Comparison of ENCODE assay signal across 10 mouse cellular contexts in genomic region chr16:73098760-73099159, GRCm38 (mm10).
DNase-seq lines count a peak whose midpoint lies in the region; ATAC-seq and TF ChIP-seq lines count a peak whose summit lies in the region.
"Had no signal": no experiment of that assay in that cellular context is flagged by ENCODE, and none has a peak within 500 bp of the region (broad histone marks: within the 10 kb centered on the region; RNA-seq: fewer than 3 reads in every experiment).

No protein-coding gene starts in this region.

- WGBS in midbrain, embryonic 12.5 days: 22% methylated on average over 4 of the region's 4 CpGs
- 21% methylated on average over 4 of the region's 4 CpGs for WGBS in midbrain, embryonic 16.5 days
- 16% methylated on average over 4 of the region's 4 CpGs for WGBS in embryonic facial prominence, embryonic 15.5 days
- 25% methylated on average over 4 of the region's 4 CpGs for WGBS in midbrain, postnatal 0 days

- peak; percentile 80 for TF ChIP-seq CTCF in midbrain, postnatal 0 days (IDR thresholded peaks at IDR 0.05)

- no peak overlapping the region for H3K4me2 ChIP-seq in midbrain, embryonic 12.5 days (replicated peaks)
- no peak overlapping the region for H3K4me2 ChIP-seq in midbrain, embryonic 16.5 days (ENCODE audit: low read length)
- no peak overlapping the region for H3K4me2 ChIP-seq in embryonic facial prominence, embryonic 15.5 days (replicated peaks)
- H3K4me2 ChIP-seq in midbrain, postnatal 0 days (ENCODE audit: low read depth, low read length, poor library complexity, severe bottlenecking): no peak overlapping the region
- H3K4me2 ChIP-seq: lung, embryonic 15.5 days had no signal

- H3K4me1 ChIP-seq in midbrain, embryonic 12.5 days: peaks cover 11% of the 10 kb centered on the region; the same call in 1 of the 2 replicates
- peaks cover 5% of the 10 kb centered on the region; the same call in 1 of the 2 replicates for H3K4me1 ChIP-seq in midbrain, embryonic 16.5 days (ENCODE audit: control insufficient read depth, insufficient read depth, low read length)
- 0 out of 2 replicates have a peak, but pooled peaks cover 8% of the 10 kb centered on the region for H3K4me1 ChIP-seq in embryonic facial prominence, embryonic 15.5 days
- H3K4me1 ChIP-seq in midbrain, postnatal 0 days (ENCODE audit: insufficient read depth, low read length): no peaks in the 10 kb centered on the region
- H3K4me1 ChIP-seq: lung, embryonic 15.5 days had no signal

- no peaks in the 10 kb centered on the region for H3K27me3 ChIP-seq in midbrain, embryonic 12.5 days
- no peaks in the 10 kb centered on the region for H3K27me3 ChIP-seq in midbrain, embryonic 16.5 days (ENCODE audit: control insufficient read depth, insufficient read depth, low read depth, low read length)
- no peaks in the 10 kb centered on the region for H3K27me3 ChIP-seq in embryonic facial prominence, embryonic 15.5 days
- no peaks in the 10 kb centered on the region for H3K27me3 ChIP-seq in midbrain, postnatal 0 days (ENCODE audit: insufficient read depth, low read length)
- H3K27me3 ChIP-seq: lung, embryonic 15.5 days had no signal

- H3K9me3 ChIP-seq in midbrain, embryonic 12.5 days: no peaks in the 10 kb centered on the region
- no peaks in the 10 kb centered on the region for H3K9me3 ChIP-seq in midbrain, embryonic 16.5 days (replicated peaks; ENCODE audit: control insufficient read depth, low read length, poor library complexity, severe bottlenecking)
- no peaks in the 10 kb centered on the region for H3K9me3 ChIP-seq in embryonic facial prominence, embryonic 15.5 days (replicated peaks)
- no peaks in the 10 kb centered on the region for H3K9me3 ChIP-seq in midbrain, postnatal 0 days (ENCODE audit: low read length)
- H3K9me3 ChIP-seq: lung, embryonic 15.5 days had no signal

- H3K9ac ChIP-seq in midbrain, embryonic 12.5 days (replicated peaks): no peak overlapping the region
- no peak overlapping the region for H3K9ac ChIP-seq in midbrain, embryonic 16.5 days (ENCODE audit: low read depth, low read length)
- no peak overlapping the region for H3K9ac ChIP-seq in embryonic facial prominence, embryonic 15.5 days
- no peak overlapping the region for H3K9ac ChIP-seq in midbrain, postnatal 0 days (replicated peaks; ENCODE audit: low read length, poor library complexity, severe bottlenecking)
- H3K9ac ChIP-seq: lung, embryonic 15.5 days had no signal

- H3K36me3 ChIP-seq in midbrain, embryonic 12.5 days: no peaks in the 10 kb centered on the region
- H3K36me3 ChIP-seq in midbrain, embryonic 16.5 days (ENCODE audit: control insufficient read depth, insufficient read depth, low read length): no peaks in the 10 kb centered on the region
- H3K36me3 ChIP-seq in embryonic facial prominence, embryonic 15.5 days: no peaks in the 10 kb centered on the region
- no peaks in the 10 kb centered on the region for H3K36me3 ChIP-seq in midbrain, postnatal 0 days (ENCODE audit: insufficient read depth, low read length)
- H3K36me3 ChIP-seq: G1E; lung, embryonic 15.5 days had no signal

- ATAC-seq in frontal cortex, adult (ENCODE audit: low TSS enrichment): peak; percentile 84
- 0 out of 2 replicates have a peak, but pooled peaks have one; percentile 53 for ATAC-seq in midbrain, embryonic 12.5 days (ENCODE audit: low FRiP score, low read depth)
- ATAC-seq in midbrain, embryonic 16.5 days: no peak
- peak; percentile 60; the same call in 1 of the 2 replicates for ATAC-seq in embryonic facial prominence, embryonic 15.5 days (ENCODE audit: insufficient number of reproducible peaks, low FRiP score, low TSS enrichment, low read depth)
- ATAC-seq in midbrain, postnatal 0 days (ENCODE audit: low FRiP score): peak; percentile 56; the same call in 1 of the 2 replicates

- no peak overlapping the region for H3K27ac ChIP-seq in midbrain, embryonic 12.5 days (replicated peaks)
- no peak overlapping the region for H3K27ac ChIP-seq in midbrain, embryonic 16.5 days (ENCODE audit: low read length)
- no peak overlapping the region for H3K27ac ChIP-seq in embryonic facial prominence, embryonic 15.5 days (replicated peaks)
- H3K27ac ChIP-seq in midbrain, postnatal 0 days (ENCODE audit: low read depth, low read length): no peak overlapping the region
- H3K27ac ChIP-seq: lung, embryonic 15.5 days had no signal

- no peak for DNase-seq in frontal cortex, postnatal 10 days (ENCODE audit: low spot score in 2 of 2)
- peak; percentile 84 for DNase-seq in midbrain, postnatal 0 days (ENCODE audit: low spot score)
- no peak for DNase-seq in spleen, adult 18-20 months
- no peak for DNase-seq in layer of hippocampus, adult 9-10 months (ENCODE audit: low spot score)

- H3K4me3 ChIP-seq in midbrain, embryonic 12.5 days: no peak overlapping the region
- H3K4me3 ChIP-seq in midbrain, embryonic 16.5 days (ENCODE audit: low read depth, low read length): no peak overlapping the region
- no peak overlapping the region for H3K4me3 ChIP-seq in embryonic facial prominence, embryonic 15.5 days (replicated peaks)
- H3K4me3 ChIP-seq in midbrain, postnatal 0 days (ENCODE audit: low read depth, low read length): no peak overlapping the region
- H3K4me3 ChIP-seq: lung, embryonic 15.5 days had no signal
